Mouse (Mus musculus) mouse embryonic stem cell (cell line): Measurements from ENCODE around the gene Clca4a.
"Not testable (repeated sequence)": the region's sequence is repeated elsewhere in the genome, so short reads cannot be mapped to it uniquely, and the experiment has no call there.

Source experiments
- in situ Hi-C, 2 experiments: fragments of 300-500 bp; cut with MboI; formaldehyde crosslinking; loops; 1 replicate in 1 of 2; 3 replicates in 1 of 2; pipeline ENCODE4 v1.14.3; 2019 to 2020; ENCODE audit warnings: low sequenced_read_pairs in 2 of 2, low pct_unique_long_range_greater_than_20kb in 1 of 2, mixed read lengths in 1 of 2; ENCODE audit not compliant: unreplicated experiment in 1 of 2

Clca4a gene

GRCm38 (mm10) chr3:144974945-144975344, at the start of gene Clca4a:
Clca4a (minus strand) TSS chr3:144975045.
- in situ Hi-C loops, result no loop called here

GRCm38 (mm10) chr3:145017807-145018206, 43.0 kb upstream of the Clca4a start:
- in situ Hi-C loops, result loop anchor here in 1 of 2 experiments (25.0 kb wide), 1 partner anchor 231 kb away; no protein-coding TSS in a partner anchor

GRCm38 (mm10) chr3:145004422-145004821, 29.6 kb upstream of the Clca4a start:
- in situ Hi-C loops, result loop anchor here in 1 of 2 experiments (25.0 kb wide), 1 partner anchor 217 kb away; no protein-coding TSS in a partner anchor

GRCm38 (mm10) chr3:145000912-145001311, 26.1 kb upstream of the Clca4a start:
- in situ Hi-C loops, result loop anchor here in 1 of 2 experiments (25.0 kb wide), 1 partner anchor 214 kb away; no protein-coding TSS in a partner anchor

- in situ Hi-C loops, result no loop called here
Observed at GRCm38 (mm10) chr3:144993055-144993454, 18.2 kb upstream of the Clca4a start.

- in situ Hi-C loops, result no loop called here
Observed at GRCm38 (mm10) chr3:144992618-144993017, 17.8 kb upstream of the Clca4a start.

- in situ Hi-C loops, result no loop called here
Observed at GRCm38 (mm10) chr3:144985890-144986289, 11.0 kb upstream of the Clca4a start.

GRCm38 (mm10) chr3:144980551-144980950, 5.7 kb upstream of the Clca4a start:
- in situ Hi-C loops, result no loop called here

GRCm38 (mm10) chr3:144977631-144978030, 2.8 kb upstream of the Clca4a start:
- in situ Hi-C loops, result no loop called here

- in situ Hi-C loops, result no loop called here
Observed at GRCm38 (mm10) chr3:144976091-144976490, 1.2 kb upstream of the Clca4a start.

- in situ Hi-C loops, result no loop called here
Observed at GRCm38 (mm10) chr3:144971553-144972270, 3.1 kb downstream of the Clca4a start.

- in situ Hi-C loops, result no loop called here
Observed at GRCm38 (mm10) chr3:144969755-144970154, 5.1 kb downstream of the Clca4a start.

- in situ Hi-C loops, result no loop called here
Observed at GRCm38 (mm10) chr3:144966074-144966473, 8.8 kb downstream of the Clca4a start.

GRCm38 (mm10) chr3:144950829-144951228, 24.0 kb downstream of the Clca4a start:
- in situ Hi-C loops, result no loop called here

- in situ Hi-C loops, result not testable (repeated sequence)
Observed at GRCm38 (mm10) chr3:144947376-144947775, 27.5 kb downstream of the Clca4a start.

GRCm38 (mm10) chr3:144933625-144934024, 41.2 kb downstream of the Clca4a start:
- in situ Hi-C loops, result not testable (repeated sequence)

- in situ Hi-C loops, result no loop called here
Observed at GRCm38 (mm10) chr3:144933011-144933491, 41.8 kb downstream of the Clca4a start.

GRCm38 (mm10) chr3:144932335-144932734, 42.5 kb downstream of the Clca4a start, which contains the start of gene Clca4b:
Clca4b (minus strand) TSS chr3:144932529.
- in situ Hi-C loops, result no loop called here

GRCm38 (mm10) chr3:144914014-144914413, 60.8 kb downstream of the Clca4a start:
- in situ Hi-C loops, result no loop called here
